Mouse (Mus musculus) neutrophil, adult 5-6 weeks (primary cell): ENCODE results near the gene Rps13. TPM values are rescaled to one million over a fixed set of nuclear protein-coding genes. Genes with fewer than 3 reads are reported as not detected.

Experiments
- ATAC-seq: fragments of 151-379, 151-347 bp; 2 replicates; pipeline ENCODE4 v1.8.0; 2017; ENCODE audit warnings: mild to moderate bottlenecking, moderate TSS enrichment; ENCODE audit not compliant: insufficient number of reproducible peaks, poor library complexity, low FRiP score, severe bottlenecking; ENCODE audit errors: extremely low read depth
- total RNA-seq: library from RNA; stranded (forward); fragments of 200-1000 nt; gene quantifications from 2 replicates; pipeline ENCODE4 v1.2.3, GENCODE M21; 2017

Rps13 gene
- total RNA-seq, 1 experiment from 2014 or later, result 1,522 TPM

GRCm38 (mm10) chr7:116298389-116298788 is 35.6 kb downstream of the Rps13 start:
- no peak for ATAC-seq

GRCm38 (mm10) chr7:116294961-116295360 is 39.0 kb downstream of the Rps13 start:
- no peak for ATAC-seq

GRCm38 (mm10) chr7:116292377-116292776 is 41.6 kb downstream of the Rps13 start:
- no peak for ATAC-seq

GRCm38 (mm10) chr7:116290559-116290958 is 43.4 kb downstream of the Rps13 start:
- no peak for ATAC-seq

GRCm38 (mm10) chr7:116288996-116289395 is 45.0 kb downstream of the Rps13 start:
- no peak for ATAC-seq

- ATAC-seq, result no peak
Observed at GRCm38 (mm10) chr7:116287959-116288358, 46.0 kb downstream of the Rps13 start.

- no peak for ATAC-seq
Observed at GRCm38 (mm10) chr7:116286611-116287355, 47.2 kb downstream of the Rps13 start.

- ATAC-seq, result no peak
Observed at GRCm38 (mm10) chr7:116286173-116286572, 47.8 kb downstream of the Rps13 start.

GRCm38 (mm10) chr7:116285216-116285615 is 48.8 kb downstream of the Rps13 start:
- no peak for ATAC-seq

- ATAC-seq, result no peak
Observed at GRCm38 (mm10) chr7:116282755-116283154, 51.2 kb downstream of the Rps13 start.

Other genes starting within 250 kb of the Rps13 start
- 0.98 TPM in 1 of 2 replicates, not detected in the other for gene Gm4353, start 249.6 kb downstream of the Rps13 start, total RNA-seq
- 2.3 and 5.4 TPM in 2 replicates for gene Plekha7, start 25.8 kb downstream of the Rps13 start, total RNA-seq
- 57.8 and 58.4 TPM in 2 replicates for gene Pik3c2a, start 109.3 kb upstream of the Rps13 start, total RNA-seq
- gene Nucb2, start 170.2 kb upstream of the Rps13 start, total RNA-seq, result 30.6 and 31.2 TPM in 2 replicates